Mouse (Mus musculus) brown adipose tissue, adult 24 weeks (tissue): ENCODE results near the gene Hoxb6. TPM values are rescaled to one million over a fixed set of nuclear protein-coding genes. Genes with fewer than 3 reads are reported as not detected.
A peak's percentile ranks its signal among the peaks of the same experiment; 100 is the strongest.

Source experiments
- H3K27ac ChIP-seq: fragments of 200-500 bp; replicated peaks from 2 replicates; pipeline ENCODE4 v1.5.1; 2012; ENCODE audit warnings: low read depth, mild to moderate bottlenecking, low read length
- H3K4me1 ChIP-seq: fragments of 200-500 bp; 2 replicates; pipeline ENCODE4 v1.6.1; 2012; ENCODE audit warnings: low read length, mixed read lengths; ENCODE audit not compliant: control insufficient read depth, insufficient read depth, insufficient read length
- H3K4me3 ChIP-seq: fragments of 200-500 bp; 2 replicates; pipeline ENCODE4 v1.5.1; 2012; ENCODE audit warnings: low read depth, mild to moderate bottlenecking, low read length, moderate library complexity; ENCODE audit not compliant: insufficient read depth
- polyA plus RNA-seq: library from polyadenylated mRNA; stranded (reverse); fragments of >200 nt; gene quantifications from 2 replicates; pipeline ENCODE4 v1.2.4, GENCODE M21; 2012; ENCODE audit not compliant: missing spikeins, insufficient read depth, insufficient read length

The Hoxb6 gene
- 0.91 and 1.9 TPM in 2 replicates for polyA plus RNA-seq

DNA sequence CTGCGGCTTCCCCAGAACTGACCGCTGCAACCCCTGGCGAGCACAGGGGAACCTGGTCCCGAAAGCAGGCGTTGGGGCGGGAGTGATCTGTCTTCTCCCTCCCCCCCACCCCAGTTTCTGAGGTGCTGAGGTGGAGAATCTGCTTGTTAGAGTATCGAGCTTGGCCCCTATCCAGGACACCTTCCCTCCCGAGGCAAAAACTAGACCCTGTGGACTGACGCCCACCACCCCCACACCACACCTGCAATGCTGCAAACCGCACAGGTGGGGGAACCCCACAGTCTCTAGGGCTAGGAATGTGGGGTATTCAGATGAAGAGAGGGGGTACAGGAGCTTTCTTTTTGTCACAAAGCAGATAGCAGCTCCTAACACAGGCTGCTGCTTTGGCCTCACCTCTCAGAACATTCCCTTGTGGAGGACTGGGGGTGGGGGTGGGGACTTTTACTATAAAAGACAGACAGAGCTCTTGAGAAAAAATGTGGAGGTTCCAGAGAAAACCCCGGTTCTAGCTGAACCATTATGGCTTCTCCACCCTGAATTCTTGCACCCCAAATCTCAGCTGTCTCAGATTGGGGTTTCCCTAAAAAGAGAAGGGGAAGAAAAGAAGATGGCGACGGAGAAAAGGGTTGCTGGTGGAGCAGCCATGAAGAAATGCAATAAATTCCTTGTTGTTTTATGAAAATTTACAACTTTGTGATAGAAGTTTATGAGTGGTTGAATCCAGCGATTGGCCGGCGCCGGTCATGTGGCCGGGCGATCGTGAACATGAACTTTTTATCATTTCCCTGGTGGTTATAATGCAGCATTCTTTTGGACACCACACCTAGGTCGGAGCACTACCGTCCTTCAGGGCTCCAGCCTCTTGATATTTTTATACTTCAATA is at the start of gene Hoxb6:
TSS of gene Hoxb6 (plus strand) at position 796 of the 884 bp plus-strand sequence.
- H3K27ac ChIP-seq = peak within 1 kb of the TSS; percentile 69
- peak within 1 kb of the TSS; percentile 67 for H3K4me3 ChIP-seq
- no peaks in the 10 kb centered on the region for H3K4me1 ChIP-seq

DNA sequence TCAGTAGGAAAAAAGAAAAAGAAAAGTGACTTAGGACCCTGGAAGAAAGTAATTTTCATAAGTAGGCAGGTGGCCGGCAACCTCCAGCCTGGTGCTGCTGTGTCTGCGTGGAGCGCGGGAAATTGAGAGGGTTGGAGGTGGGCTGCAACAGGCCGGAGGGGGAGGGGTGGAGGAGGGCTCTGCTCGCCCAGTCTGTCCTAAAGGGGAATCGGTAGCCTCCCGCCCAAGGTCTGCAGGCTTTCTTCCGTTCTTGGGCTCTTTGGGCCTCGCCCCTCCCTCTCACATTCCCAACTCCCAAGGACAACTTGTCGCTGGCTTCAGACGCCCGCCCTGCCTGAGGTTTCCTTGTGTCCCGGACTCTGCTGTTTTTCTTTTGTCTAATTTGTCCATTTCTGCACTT is 41.4 kb upstream of the Hoxb6 start:
- H3K27ac ChIP-seq = no peak overlapping the region
- no peaks in the 10 kb centered on the region for H3K4me1 ChIP-seq
- no peak overlapping the region for H3K4me3 ChIP-seq

DNA sequence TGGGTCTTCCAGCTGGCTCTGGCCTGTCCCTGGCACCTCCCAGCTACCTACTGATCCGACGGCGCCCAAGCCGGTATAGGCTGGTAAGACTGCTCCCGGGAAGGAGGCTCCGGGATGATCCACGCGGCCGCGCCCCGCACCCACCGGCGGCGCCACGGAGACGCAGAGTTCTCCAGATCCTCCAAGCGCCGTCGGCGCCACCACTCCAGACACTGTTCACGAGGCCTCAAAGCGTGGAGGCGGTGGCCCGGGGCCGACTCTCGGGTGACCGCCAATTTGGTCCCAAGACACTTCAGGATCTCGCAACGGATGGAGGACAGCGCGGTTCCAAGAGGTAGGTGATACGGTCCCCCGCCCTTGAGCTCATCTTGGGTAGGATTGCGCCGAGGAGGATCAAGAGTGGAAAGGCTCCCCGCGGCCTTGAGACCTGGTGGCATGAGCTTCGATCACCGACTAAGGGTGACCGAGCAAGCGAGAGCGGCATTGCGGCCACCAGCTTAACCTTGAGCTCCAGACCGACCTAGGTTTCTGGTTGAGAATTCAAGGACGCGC is 40.7 kb upstream of the Hoxb6 start:
- no peaks in the 10 kb centered on the region for H3K4me1 ChIP-seq
- H3K4me3 ChIP-seq = no peak overlapping the region
- no peak overlapping the region for H3K27ac ChIP-seq

DNA sequence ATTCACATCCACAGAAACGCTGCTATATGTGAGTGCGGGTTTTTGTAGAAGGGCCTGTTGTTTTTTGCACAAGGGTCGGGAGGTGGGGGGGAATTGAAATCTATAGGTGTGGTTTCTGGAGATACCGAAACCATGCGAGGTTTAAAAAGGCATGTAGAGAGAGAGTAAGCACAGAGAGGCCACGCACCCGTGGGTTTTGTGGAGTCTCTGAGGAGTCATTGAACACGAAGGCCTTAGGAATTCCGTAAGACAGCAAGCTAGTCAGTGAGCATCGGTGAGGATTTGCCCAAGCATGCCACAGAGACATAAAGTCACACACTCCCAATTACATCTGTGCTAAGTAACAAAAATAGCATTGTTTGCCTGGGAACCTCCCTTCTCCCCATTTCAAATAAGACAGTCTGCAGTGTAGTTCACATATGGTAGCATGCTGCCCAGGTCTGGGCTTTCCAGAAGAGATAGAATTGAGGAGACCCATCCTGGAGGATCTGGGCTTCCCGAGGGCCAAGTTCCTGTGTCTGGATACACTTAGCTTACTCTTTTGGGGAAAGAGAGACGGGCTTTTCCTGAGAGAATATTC is 39.6 kb upstream of the Hoxb6 start:
- Histone ChIP-seq H3K4me3 (no peak overlapping the region), H3K27ac (no peak overlapping the region), H3K4me1 (no peaks in the 10 kb centered on the region)

DNA sequence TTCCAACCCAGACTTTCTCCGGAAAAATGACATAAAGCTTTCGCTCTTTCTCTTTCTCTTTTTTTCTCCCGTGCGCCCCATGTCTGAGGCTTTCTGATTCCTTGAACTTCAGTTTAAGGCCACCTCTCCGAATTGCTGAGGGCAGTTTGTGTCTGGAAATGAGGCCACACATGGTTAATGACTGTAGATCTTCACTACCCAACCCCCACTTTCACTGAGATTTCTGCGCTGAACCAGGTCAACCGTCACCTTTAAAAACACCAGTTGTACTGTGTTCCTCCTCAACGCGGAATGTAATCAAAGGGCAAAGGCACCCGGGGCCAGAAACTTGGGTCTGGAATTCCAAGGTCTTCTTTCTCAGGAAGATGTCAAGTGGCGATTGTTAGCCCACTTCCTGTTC is 38.1 kb upstream of the Hoxb6 start:
- Histone ChIP-seq H3K27ac (no peak overlapping the region), H3K4me1 (no peaks in the 10 kb centered on the region), H3K4me3 (no peak overlapping the region)

DNA sequence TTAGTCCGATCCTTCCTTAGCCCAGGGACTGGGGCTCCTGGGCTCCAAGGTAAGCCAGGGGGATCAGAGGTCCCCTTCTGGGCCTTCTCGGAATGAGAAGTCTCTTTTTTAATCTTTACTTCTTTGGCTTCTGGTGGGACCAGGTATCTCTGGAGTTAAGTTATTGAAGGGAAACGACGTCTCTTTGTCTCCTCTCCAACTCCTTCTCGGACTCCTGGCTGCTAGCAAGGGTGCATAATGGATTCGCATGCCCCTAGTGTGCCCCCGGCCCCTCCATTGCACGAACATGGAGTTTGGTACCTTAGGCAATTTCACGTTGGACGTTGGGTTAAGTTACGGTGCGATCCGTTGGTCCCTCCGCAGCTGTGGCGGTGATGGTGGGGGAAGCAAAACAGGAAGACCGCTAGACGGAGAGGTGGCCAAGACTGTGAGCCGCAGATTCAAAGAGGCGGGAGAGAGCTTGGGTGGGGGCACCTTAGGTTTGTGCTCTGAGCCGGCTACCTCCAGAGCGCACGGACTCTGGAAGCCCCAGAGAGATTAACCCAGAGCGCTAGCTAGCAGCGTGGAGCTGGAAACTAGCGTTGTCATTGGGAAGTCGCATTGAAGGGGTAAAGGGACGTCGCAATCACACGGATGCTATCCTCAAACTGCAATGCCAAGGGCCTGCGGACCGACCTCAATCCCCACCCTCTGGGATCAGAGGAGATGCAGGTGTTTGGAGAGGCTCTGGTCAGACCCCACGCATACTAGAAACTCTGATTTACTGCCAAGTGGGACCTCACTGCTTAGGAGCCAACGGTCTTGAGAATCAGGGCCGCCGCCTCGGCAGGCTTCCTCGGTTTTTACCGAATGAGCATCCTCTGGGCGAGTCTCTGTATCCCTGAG is 36.9 kb upstream of the Hoxb6 start:
- Histone ChIP-seq H3K27ac (no peak overlapping the region), H3K4me3 (no peak overlapping the region), H3K4me1 (no peaks in the 10 kb centered on the region)

DNA sequence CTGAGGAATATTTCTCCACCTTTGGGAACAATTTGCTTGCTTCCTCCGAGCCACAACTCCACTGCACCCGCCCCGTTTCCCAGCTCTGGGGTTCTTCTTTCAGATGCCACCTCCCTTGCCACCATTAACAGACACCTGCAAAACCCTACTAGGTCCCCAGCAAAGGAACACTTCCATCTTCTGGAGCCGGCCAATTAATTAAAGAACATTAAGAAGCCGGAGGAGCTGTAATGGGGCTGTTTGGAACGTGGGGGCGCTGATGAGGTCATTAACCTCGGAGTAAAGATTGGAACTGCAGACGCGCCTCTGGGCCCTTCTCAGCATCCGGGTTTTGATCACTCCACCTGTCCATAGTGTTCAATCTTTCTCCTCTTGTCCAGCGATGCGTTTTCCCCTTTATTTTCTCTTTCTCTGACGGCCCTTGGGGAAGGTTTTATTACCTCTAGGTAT is 36.3 kb upstream of the Hoxb6 start:
- H3K27ac ChIP-seq = no peak overlapping the region
- H3K4me1 ChIP-seq = no peaks in the 10 kb centered on the region
- H3K4me3 ChIP-seq = no peak overlapping the region

DNA sequence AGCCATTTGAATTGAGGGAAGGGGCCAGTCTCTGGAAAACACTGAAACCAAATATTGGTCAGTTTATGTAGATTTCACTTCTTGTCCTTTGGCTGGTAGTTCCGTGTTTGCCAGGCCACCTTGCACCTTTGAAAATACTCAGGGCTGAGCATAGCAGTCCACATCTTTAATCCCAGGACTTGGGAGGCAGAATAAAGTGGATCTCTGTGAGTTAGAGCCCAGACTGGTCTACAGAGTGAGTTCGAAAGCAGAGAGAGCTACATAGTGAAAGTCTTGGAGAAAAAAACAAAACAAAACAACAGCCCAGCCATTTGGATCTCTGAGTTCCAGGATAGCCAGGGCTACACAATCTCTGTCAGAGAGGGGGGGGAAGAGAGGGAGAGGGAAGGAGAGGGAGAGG is 35.1 kb upstream of the Hoxb6 start:
- Histone ChIP-seq H3K27ac (no peak overlapping the region), H3K4me1 (no peaks in the 10 kb centered on the region), H3K4me3 (no peak overlapping the region)

DNA sequence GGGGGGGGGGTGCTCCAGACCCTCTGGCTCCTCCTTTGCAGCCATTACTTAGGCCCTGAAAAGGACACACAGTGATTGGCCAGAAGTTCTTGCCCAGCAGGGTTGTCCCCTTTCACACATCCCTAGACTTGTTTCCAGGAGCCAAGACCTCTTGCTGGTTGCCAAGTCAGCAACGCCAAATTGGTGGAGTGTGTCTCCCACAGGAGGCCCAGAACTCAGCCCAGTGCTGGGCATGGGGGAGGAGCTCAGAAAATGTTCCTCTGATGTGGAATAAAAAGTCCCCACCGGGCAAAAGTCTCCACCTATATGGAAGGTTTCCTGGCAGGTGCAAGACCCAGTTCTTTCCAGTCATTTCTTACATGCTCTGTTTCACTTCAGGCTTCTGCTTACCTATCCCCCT is 33.2 kb upstream of the Hoxb6 start:
- Histone ChIP-seq H3K4me3 (no peak overlapping the region), H3K4me1 (no peaks in the 10 kb centered on the region), H3K27ac (no peak overlapping the region)

DNA sequence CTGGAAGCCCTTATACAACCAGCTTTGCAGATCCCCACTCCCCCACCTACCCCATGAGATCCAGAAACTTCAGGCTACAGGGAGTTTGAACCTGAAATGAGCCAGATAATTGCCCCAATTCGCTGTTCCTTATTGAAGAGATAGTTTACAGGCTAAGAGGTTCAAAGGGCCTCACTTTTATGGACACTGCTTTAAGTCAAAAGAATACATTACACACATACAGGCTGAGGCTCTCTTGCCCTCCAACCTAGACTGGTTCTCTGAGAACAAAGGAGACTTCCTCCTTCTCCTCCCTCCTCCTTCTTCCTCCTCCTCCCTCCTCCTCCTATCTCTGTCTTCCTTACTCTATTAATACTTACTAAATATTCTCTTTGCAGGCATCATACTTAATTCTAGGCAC is 32.8 kb upstream of the Hoxb6 start:
- Histone ChIP-seq H3K27ac (no peak overlapping the region), H3K4me1 (no peaks in the 10 kb centered on the region), H3K4me3 (no peak overlapping the region)

DNA sequence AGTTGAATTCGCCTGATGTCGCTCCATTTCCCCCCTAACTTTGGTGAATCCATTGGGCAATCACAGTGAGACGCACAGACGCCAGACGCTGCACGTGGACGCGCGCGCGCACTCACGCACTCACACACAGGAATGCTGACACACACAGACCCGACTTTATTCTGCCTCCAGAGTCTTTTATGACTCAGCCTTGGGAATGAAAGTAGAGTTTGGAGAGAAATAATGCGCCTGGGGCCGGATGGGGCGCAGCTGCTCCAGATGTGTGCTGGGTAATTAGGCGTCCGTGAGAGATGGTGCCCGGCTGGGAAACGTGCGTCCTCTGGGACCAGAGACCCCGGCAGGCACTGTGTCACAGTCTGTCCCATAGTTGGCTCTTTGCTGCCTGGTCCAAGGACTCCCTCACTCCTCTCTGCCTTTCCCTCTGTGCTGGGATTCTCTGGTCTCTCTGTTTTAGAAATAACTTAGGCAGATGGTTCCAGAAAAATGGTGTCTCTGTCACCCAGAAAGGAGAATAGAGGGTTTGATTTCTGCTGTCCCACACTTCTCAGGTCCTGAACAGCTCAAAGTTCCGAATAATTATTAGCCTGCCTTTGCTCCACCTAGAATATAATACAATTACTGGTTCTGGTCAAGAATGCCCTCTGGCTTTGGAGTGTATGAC is 31.8 kb upstream of the Hoxb6 start:
- Histone ChIP-seq H3K4me1 (no peaks in the 10 kb centered on the region), H3K4me3 (no peak overlapping the region), H3K27ac (no peak overlapping the region)

DNA sequence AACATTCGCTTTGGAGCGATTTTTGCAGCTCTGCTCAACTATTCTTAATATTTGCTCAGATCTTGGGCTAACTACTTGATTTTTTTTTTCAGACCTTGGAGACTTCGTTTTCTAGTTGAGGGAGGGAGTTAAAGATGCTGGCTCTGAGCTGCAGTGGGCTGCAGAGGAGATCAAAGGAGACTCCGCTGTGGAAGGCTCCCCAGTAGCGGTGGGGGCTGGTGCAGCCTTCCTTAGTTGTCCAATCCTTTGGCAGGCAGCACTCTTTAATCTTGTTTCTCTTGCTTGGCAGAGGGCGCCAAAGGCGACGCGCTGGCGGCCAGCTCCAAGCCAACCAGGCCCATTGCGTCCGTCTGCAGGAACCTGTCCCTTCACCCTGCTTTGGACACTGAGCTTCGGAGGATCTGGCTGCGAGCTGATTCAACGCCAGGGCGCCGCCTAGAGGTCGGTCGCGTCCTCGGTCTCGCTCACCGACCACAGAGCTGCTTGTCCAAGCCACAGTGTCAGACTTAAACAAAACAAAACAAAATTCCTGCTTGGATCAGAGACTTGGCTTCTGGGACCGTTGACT is 30.9 kb upstream of the Hoxb6 start:
- H3K4me3 ChIP-seq = no peak overlapping the region
- H3K4me1 ChIP-seq = no peaks in the 10 kb centered on the region
- H3K27ac ChIP-seq = no peak overlapping the region

DNA sequence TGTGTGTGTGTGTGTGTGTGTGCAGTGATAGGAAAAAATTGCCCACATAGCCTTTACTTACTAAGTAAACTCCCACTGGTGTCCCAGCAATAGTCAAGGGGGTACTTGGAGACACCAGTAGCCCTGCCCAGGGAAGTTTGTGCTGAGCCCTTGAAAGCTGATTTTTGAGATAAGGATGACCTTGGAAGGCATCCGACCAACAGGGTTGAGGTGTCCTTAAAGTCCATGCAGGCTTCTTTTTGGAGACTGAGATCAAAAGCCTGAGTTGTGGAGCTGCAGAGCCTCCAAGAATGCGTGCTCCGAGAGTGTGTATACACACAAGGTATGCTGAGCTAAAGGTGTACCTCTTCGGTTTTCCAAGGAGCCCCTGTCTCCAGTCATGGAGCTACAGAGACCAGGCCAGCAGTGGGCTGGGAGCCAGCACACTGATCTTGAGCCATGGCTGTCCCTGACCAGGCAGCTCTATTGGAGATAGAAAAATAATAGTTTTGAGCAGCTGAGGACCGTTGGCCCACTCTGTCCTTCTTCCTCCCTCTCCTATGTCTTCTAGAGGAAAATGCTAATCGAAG is 29.9 kb upstream of the Hoxb6 start:
- Histone ChIP-seq H3K27ac (no peak overlapping the region), H3K4me3 (no peak overlapping the region), H3K4me1 (no peaks in the 10 kb centered on the region)
